Mouse (Mus musculus) adrenal gland, adult 18-20 months (tissue): ENCODE data around the gene Lmod3. TPM values are rescaled to one million over a fixed set of nuclear protein-coding genes. Genes with fewer than 3 reads are reported as not detected.

Source experiments
- DNase-seq, 2 experiments: peaks; one replicate each; pipeline ENCODE4 v3.0.0; 2021 to 2022; ENCODE audit warnings: low spot score in 2 of 2
- total RNA-seq, 2 experiments: library from RNA; stranded (reverse); gene quantifications; 1 replicate in 1 of 2; 2 replicates in 1 of 2; pipeline ENCODE4 v1.2.3; 2021

Gene Lmod3
- total RNA-seq, 2 experiments from 2014 or later: 0.45 TPM; not detected in 1

GRCm38 (mm10) chr6:97234911-97235668, 17.5 kb downstream of the Lmod3 start:
- DNase-seq: no peak

- DNase-seq: no peak
These were observed 25.3 kb downstream of the Lmod3 start for GRCm38 (mm10) chr6:97227067-97227847.

GRCm38 (mm10) chr6:97226083-97226491, 26.5 kb downstream of the Lmod3 start:
- DNase-seq: no peak

- no peak for DNase-seq
These were observed 28.1 kb downstream of the Lmod3 start for GRCm38 (mm10) chr6:97224505-97224904.

- DNase-seq: no peak
These were observed 29.0 kb downstream of the Lmod3 start for GRCm38 (mm10) chr6:97223566-97223965.

- no peak for DNase-seq
These were observed 29.6 kb downstream of the Lmod3 start for GRCm38 (mm10) chr6:97222931-97223467.

- DNase-seq: no peak
These were observed 30.2 kb downstream of the Lmod3 start for GRCm38 (mm10) chr6:97222321-97222720.

- DNase-seq: no peak
These were observed 31.1 kb downstream of the Lmod3 start for GRCm38 (mm10) chr6:97221205-97222025.

GRCm38 (mm10) chr6:97220672-97221071, 31.9 kb downstream of the Lmod3 start:
- no peak for DNase-seq

- DNase-seq: no peak
These were observed 36.3 kb downstream of the Lmod3 start for GRCm38 (mm10) chr6:97216154-97216821.

GRCm38 (mm10) chr6:97211981-97212380, 40.6 kb downstream of the Lmod3 start:
- peak; percentile 33 to 52 for DNase-seq

GRCm38 (mm10) chr6:97210962-97211601, 41.5 kb downstream of the Lmod3 start:
- peak; percentile 26 to 37 for DNase-seq

- peak; percentile 80 to 82 for DNase-seq
These were observed 42.2 kb downstream of the Lmod3 start, which contains the start of gene Arl6ip5 for GRCm38 (mm10) chr6:97210191-97210961. Arl6ip5 (plus strand) TSS chr6:97210689.

- DNase-seq: no peak
These were observed 42.8 kb downstream of the Lmod3 start for GRCm38 (mm10) chr6:97209751-97210150.

- DNase-seq: no peak
These were observed 43.4 kb downstream of the Lmod3 start for GRCm38 (mm10) chr6:97209201-97209600.

- no peak for DNase-seq
These were observed 44.2 kb downstream of the Lmod3 start for GRCm38 (mm10) chr6:97208406-97208805.

- DNase-seq: no peak
These were observed 45.5 kb downstream of the Lmod3 start for GRCm38 (mm10) chr6:97207085-97207484.

GRCm38 (mm10) chr6:97205439-97205885, 47.1 kb downstream of the Lmod3 start, which contains the start of gene Uba3:
Uba3 (minus strand) TSS chr6:97205647.
- DNase-seq: peak; percentile 98 to 99

GRCm38 (mm10) chr6:97204952-97205351, 47.6 kb downstream of the Lmod3 start:
- peak; percentile 37 to 47 for DNase-seq
